Mouse (Mus musculus) heart, postnatal 0 days (tissue): ENCODE data around the gene Golga3. TPM values are rescaled to one million over a fixed set of nuclear protein-coding genes. Genes with fewer than 3 reads are reported as not detected.

Experiments
- ATAC-seq: fragments of 200-750 bp; cut with Nextera tagmentation; 2 replicates; pipeline ENCODE4 v1.8.0; 2017; ENCODE audit warnings: low read depth, moderate number of reproducible peaks, moderate library complexity; ENCODE audit not compliant: insufficient read depth
- DNase-seq: peaks from one replicate; pipeline ENCODE4 v3.0.0-alpha.2; 2016; ENCODE audit warnings: low spot score
- H3K27ac ChIP-seq: fragments of 300-500 bp; sonication (generic); 2 replicates; pipeline ENCODE4 v1.5.1; 2014; ENCODE audit warnings: low read depth, mild to moderate bottlenecking
- H3K27me3 ChIP-seq: fragments of 300-500 bp; sonication (generic); 2 replicates; pipeline ENCODE4 v1.6.1; 2014; ENCODE audit warnings: low read length, mixed read lengths; ENCODE audit not compliant: control insufficient read depth, insufficient read depth
- H3K36me3 ChIP-seq: fragments of 300-500 bp; sonication (generic); replicated peaks from 2 replicates; pipeline ENCODE4 v1.6.1; 2014; ENCODE audit warnings: low read length, mixed read lengths; ENCODE audit not compliant: control insufficient read depth, insufficient read depth
- H3K4me1 ChIP-seq: fragments of 300-500 bp; sonication (generic); 2 replicates; pipeline ENCODE4 v1.6.1; 2014; ENCODE audit warnings: antibody characterized with exemption; ENCODE audit not compliant: control insufficient read depth, insufficient read depth
- H3K4me2 ChIP-seq: fragments of 300-500 bp; sonication (generic); 2 replicates; pipeline ENCODE4 v1.6.1; 2014; ENCODE audit warnings: low read depth, mild to moderate bottlenecking, low read length, moderate library complexity
- H3K4me3 ChIP-seq: fragments of 300-500 bp; sonication (generic); 2 replicates; pipeline ENCODE4 v1.5.1; 2014; ENCODE audit warnings: low read depth, low read length
- H3K9ac ChIP-seq: fragments of 300-500 bp; sonication (generic); replicated peaks from 2 replicates; pipeline ENCODE4 v1.6.1; 2014; ENCODE audit warnings: low read depth, low read length, mixed read lengths
- H3K9me3 ChIP-seq: fragments of 300-500 bp; sonication (generic); replicated peaks from 2 replicates; pipeline ENCODE4 v1.6.1; 2016; ENCODE audit warnings: low read length; ENCODE audit not compliant: control insufficient read depth
- CTCF ChIP-seq: IDR thresholded peaks from 2 replicates; pipeline ENCODE4 v1.5.1; 2016; ENCODE audit warnings: antibody characterized with exemption, control low read depth, low read depth
- EP300 ChIP-seq: IDR thresholded peaks from 2 replicates; pipeline ENCODE4 v1.6.1; 2016; ENCODE audit warnings: antibody characterized with exemption, low read depth
- WGBS: fragments of 180-500 bp; shearing (Covaris S2); extraction: QIAGEN DNeasy Blood & Tissue Kit; methylation state at CpG from one replicate; pipeline ENCODE4 v1.1.7; 2014; 5-methylcytosine and 5-hydroxymethylcytosine counted together
- polyA plus RNA-seq: library from polyadenylated mRNA; unstranded; fragments of >200 nt; fragmentation: Nextera tagmentation; extraction: Ambion mirVana; gene quantifications from 2 replicates; pipeline ENCODE4 v1.2.1, GENCODE M21; 2015
- total RNA-seq: library from RNA; depleted of rRNA; stranded (reverse); fragments of >200 nt; gene quantifications from 2 replicates; pipeline ENCODE4 v1.2.3, GENCODE M21; 2014; ENCODE audit warnings: low replicate concordance

The Golga3 gene
- total and polyA plus RNA-seq, 2 experiments from 2014 or later, result 11.1 to 17.6 TPM

GRCm38 (mm10) chr5:110222757-110223156, 46.3 kb downstream of the Golga3 start:
- DNase-seq (no peak), ATAC-seq (no peak)
- Histone ChIP-seq H3K4me3 (no peak overlapping the region), H3K27ac (no peak overlapping the region), H3K27me3 (no peaks in the 10 kb centered on the region), H3K36me3 (peaks cover 76% of the 10 kb centered on the region), H3K9me3 (no peaks in the 10 kb centered on the region), H3K9ac (no peak overlapping the region), H3K4me1 (no peaks in the 10 kb centered on the region), H3K4me2 (no peak overlapping the region)
- TF ChIP-seq EP300 (no peak), CTCF (no peak)
- 84% methylated on average over 6 of the region's 6 CpGs for WGBS

- Histone ChIP-seq H3K4me2 (no peak overlapping the region), H3K27ac (no peak overlapping the region), H3K9ac (no peak overlapping the region), H3K4me1 (peaks cover 3% of the 10 kb centered on the region), H3K27me3 (no peaks in the 10 kb centered on the region), H3K36me3 (peaks cover 53% of the 10 kb centered on the region), H3K9me3 (no peaks in the 10 kb centered on the region), H3K4me3 (no peak overlapping the region)
- ATAC-seq (no peak), DNase-seq (no peak)
- 74% methylated on average over 3 of the region's 3 CpGs for WGBS
- TF ChIP-seq EP300 (no peak), CTCF (no peak)
These were observed 48.6 kb downstream of the Golga3 start for GRCm38 (mm10) chr5:110225056-110225455.

DNA sequence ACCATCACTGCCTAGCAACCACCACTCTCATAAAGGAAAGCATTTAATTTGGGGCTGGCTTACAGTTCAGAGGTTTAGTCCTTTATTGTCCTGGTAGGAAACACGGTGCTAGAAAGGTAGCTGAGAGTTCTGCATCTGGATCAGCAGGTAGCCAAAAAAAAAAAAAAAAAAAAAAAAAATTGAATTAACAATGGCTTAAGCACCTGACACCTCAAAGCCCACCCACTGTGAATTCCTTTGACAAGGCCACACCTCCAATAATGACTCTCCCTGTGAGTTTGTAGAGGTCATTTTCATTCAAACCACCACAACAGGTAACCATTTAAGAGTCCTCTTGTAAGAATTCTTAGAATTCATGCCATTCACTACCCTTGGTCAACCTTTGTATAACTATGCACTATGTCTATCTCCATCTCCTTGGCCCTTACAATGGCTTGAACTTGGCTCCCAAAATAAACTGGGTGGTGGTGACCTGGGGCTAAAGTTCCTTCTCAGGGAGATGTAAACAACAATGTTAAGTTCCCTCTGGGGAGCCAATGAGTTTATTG, 50.9 kb downstream of the Golga3 start:
- Histone ChIP-seq H3K4me1 (peaks cover 9% of the 10 kb centered on the region), H3K4me2 (no peak overlapping the region), H3K9me3 (no peaks in the 10 kb centered on the region), H3K36me3 (peaks cover 30% of the 10 kb centered on the region), H3K27me3 (no peaks in the 10 kb centered on the region), H3K27ac (no peak overlapping the region), H3K9ac (no peak overlapping the region), H3K4me3 (no peak overlapping the region)
- TF ChIP-seq EP300, result no peak
- TF ChIP-seq CTCF, result no peak
- no peak for DNase-seq
- 28% methylated on average over 1 of the region's 1 CpGs for WGBS
- no peak for ATAC-seq

GRCm38 (mm10) chr5:110230401-110230779, 53.9 kb downstream of the Golga3 start:
- Histone ChIP-seq H3K4me3 (peak overlapping the region; percentile 93), H3K9me3 (no peaks in the 10 kb centered on the region), H3K9ac (peak overlapping the region; percentile 94), H3K27ac (peak overlapping the region; percentile 88), H3K4me2 (peak overlapping the region; percentile 71), H3K4me1 (peaks cover 9% of the 10 kb centered on the region), H3K27me3 (no peaks in the 10 kb centered on the region), H3K36me3 (peaks cover 14% of the 10 kb centered on the region; the same call in 1 of the 2 replicates)
- WGBS, result 8% methylated on average over 8 of the region's 8 CpGs
- DNase-seq (no peak), ATAC-seq (no peak)
- TF ChIP-seq EP300 (no peak), CTCF (no peak)

- H3K4me1 ChIP-seq, result peaks cover 9% of the 10 kb centered on the region
- peak; percentile 95 for ATAC-seq
- peak within 1 kb of the TSS; percentile 71 for H3K4me2 ChIP-seq
- H3K9ac ChIP-seq, result peak within 1 kb of the TSS; percentile 94
- under 1% methylated on average over 76 of the region's 81 CpGs for WGBS
- TF ChIP-seq CTCF (no peak), EP300 (peak; percentile 91)
- peak; percentile 85 for DNase-seq
- no peaks in the 10 kb centered on the region for H3K9me3 ChIP-seq
- no peaks in the 10 kb centered on the region for H3K27me3 ChIP-seq
- H3K27ac ChIP-seq, result peak within 1 kb of the TSS; percentile 88
- H3K36me3 ChIP-seq, result peaks cover 14% of the 10 kb centered on the region; the same call in 1 of the 2 replicates
- H3K4me3 ChIP-seq, result peak within 1 kb of the TSS; percentile 93
These were observed 54.4 kb downstream of the Golga3 start, which contains the start of gene Ankle2 for GRCm38 (mm10) chr5:110230780-110231461. Gene Ankle2, plus strand, starts transcription at chr5:110231004.
